Mouse (Mus musculus) lung, embryonic 14.5 days (tissue): ENCODE measurements around the gene Nmnat2. TPM values are rescaled to one million over a fixed set of nuclear protein-coding genes. Genes with fewer than 3 reads are reported as not detected.
A peak's percentile ranks its signal among the peaks of the same experiment; 100 is the strongest.

Experiments used
- ATAC-seq: fragments of 200-750 bp; cut with Nextera tagmentation; 2 replicates; pipeline ENCODE4 v1.8.0; 2017; ENCODE audit warnings: mild to moderate bottlenecking, moderate TSS enrichment, moderate library complexity; ENCODE audit not compliant: insufficient read depth
- DNase-seq: peaks from one replicate; pipeline ENCODE4 v3.0.0-alpha.2; 2015
- H3K27ac ChIP-seq: fragments of 300-500 bp; sonication (generic); 2 replicates; pipeline ENCODE4 v1.5.1; 2014; ENCODE audit warnings: low read depth, mild to moderate bottlenecking, moderate library complexity
- H3K27me3 ChIP-seq: fragments of 300-500 bp; sonication (generic); 2 replicates; pipeline ENCODE4 v1.6.1; 2014; ENCODE audit warnings: low read length, control low read depth; ENCODE audit not compliant: insufficient read depth
- H3K36me3 ChIP-seq: fragments of 300-500 bp; sonication (generic); 2 replicates; pipeline ENCODE4 v1.6.1; 2014; ENCODE audit warnings: control low read depth; ENCODE audit not compliant: insufficient read depth
- H3K4me1 ChIP-seq: fragments of 300-500 bp; sonication (generic); 2 replicates; pipeline ENCODE4 v1.6.1; 2014; ENCODE audit warnings: antibody characterized with exemption, control low read depth; ENCODE audit not compliant: insufficient read depth
- H3K4me2 ChIP-seq: fragments of 300-500 bp; sonication (generic); 2 replicates; pipeline ENCODE4 v1.6.1; 2014; ENCODE audit warnings: mild to moderate bottlenecking
- H3K4me3 ChIP-seq: fragments of 300-500 bp; sonication (generic); 2 replicates; pipeline ENCODE4 v1.5.1; 2014; ENCODE audit warnings: low read depth, low read length
- H3K9ac ChIP-seq: fragments of 300-500 bp; sonication (generic); 2 replicates; pipeline ENCODE4 v1.6.1; 2014
- H3K9me3 ChIP-seq: fragments of 300-500 bp; sonication (generic); 2 replicates; pipeline ENCODE4 v1.6.1; 2016; ENCODE audit warnings: low read depth, low read length, control low read depth
- CTCF ChIP-seq: IDR thresholded peaks from 2 replicates; pipeline ENCODE4 v1.5.1; 2016; ENCODE audit warnings: antibody characterized with exemption, low read depth
- WGBS: fragments of 180-500 bp; shearing (Covaris S2); extraction: QIAGEN DNeasy Blood & Tissue Kit; methylation state at CpG from one replicate; pipeline ENCODE4 v1.1.7; 2014; 5-methylcytosine and 5-hydroxymethylcytosine counted together
- polyA plus RNA-seq: library from polyadenylated mRNA; unstranded; fragments of >200 nt; fragmentation: Nextera tagmentation; extraction: Ambion mirVana; gene quantifications from 2 replicates; pipeline ENCODE4 v1.2.1, GENCODE M21; 2014

The Nmnat2 gene
- polyA plus RNA-seq, 1 experiment from 2014 or later, result 3.6 TPM

DNA sequence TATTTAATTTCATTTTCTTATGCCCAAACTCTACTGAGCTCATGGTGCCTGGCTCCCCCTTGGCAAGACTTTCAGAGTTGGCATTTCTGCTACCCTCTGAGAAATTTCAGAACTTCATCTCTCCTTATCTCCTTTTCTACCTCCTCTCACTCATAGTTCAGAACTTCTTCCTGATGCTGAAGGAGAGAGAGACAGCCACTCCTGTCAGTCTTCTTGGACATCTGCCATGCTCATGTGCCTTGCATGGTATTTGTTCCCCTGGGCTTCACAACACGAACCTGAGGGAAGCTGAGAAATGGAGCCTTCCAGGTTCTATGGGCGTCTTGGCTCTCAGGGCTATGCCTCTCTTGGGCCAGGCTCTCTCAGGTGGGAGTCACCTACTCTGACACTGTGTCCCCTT, 87.5 kb downstream of the Nmnat2 start:
- no peaks in the 10 kb centered on the region for H3K27me3 ChIP-seq
- H3K9me3 ChIP-seq, result no peaks in the 10 kb centered on the region; the same call in 1 of the 2 replicates
- no peak overlapping the region for H3K27ac ChIP-seq
- H3K4me2 ChIP-seq, result no peak overlapping the region
- DNase-seq (no peak), ATAC-seq (no peak)
- no peak overlapping the region for H3K9ac ChIP-seq
- H3K36me3 ChIP-seq, result no peaks in the 10 kb centered on the region
- 62% methylated on average over 2 of the region's 2 CpGs for WGBS
- no peak overlapping the region for H3K4me3 ChIP-seq
- no peak for TF ChIP-seq CTCF
- peaks cover 12% of the 10 kb centered on the region for H3K4me1 ChIP-seq

DNA sequence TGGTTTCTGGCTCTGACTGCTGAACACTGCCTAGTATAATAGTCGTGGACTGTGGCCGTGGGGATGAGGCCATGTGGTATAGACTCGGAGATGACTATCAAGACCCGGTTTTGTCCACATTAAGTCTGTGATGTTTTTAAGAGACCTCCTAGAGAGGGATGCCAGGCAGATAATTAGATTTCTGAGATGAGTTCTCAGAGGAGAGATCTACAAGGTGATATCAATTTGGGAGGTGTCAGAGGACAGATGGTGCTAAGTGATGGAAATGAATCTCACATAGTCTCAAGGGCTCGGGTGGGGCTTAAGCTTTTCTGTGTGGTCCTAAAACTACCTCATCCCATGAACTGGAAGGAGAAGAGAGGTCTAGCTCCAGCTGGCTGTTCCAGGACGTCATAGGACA, 88.5 kb downstream of the Nmnat2 start:
- ATAC-seq (no peak), DNase-seq (no peak)
- H3K36me3 ChIP-seq, result no peaks in the 10 kb centered on the region
- no peaks in the 10 kb centered on the region; the same call in 1 of the 2 replicates for H3K9me3 ChIP-seq
- TF ChIP-seq CTCF, result no peak
- WGBS, result 46% methylated on average over 6 of the region's 6 CpGs
- no peak overlapping the region for H3K4me2 ChIP-seq
- no peak overlapping the region for H3K4me3 ChIP-seq
- H3K27me3 ChIP-seq, result no peaks in the 10 kb centered on the region
- H3K4me1 ChIP-seq, result peaks cover 18% of the 10 kb centered on the region
- no peak overlapping the region for H3K9ac ChIP-seq
- H3K27ac ChIP-seq, result no peak overlapping the region

DNA sequence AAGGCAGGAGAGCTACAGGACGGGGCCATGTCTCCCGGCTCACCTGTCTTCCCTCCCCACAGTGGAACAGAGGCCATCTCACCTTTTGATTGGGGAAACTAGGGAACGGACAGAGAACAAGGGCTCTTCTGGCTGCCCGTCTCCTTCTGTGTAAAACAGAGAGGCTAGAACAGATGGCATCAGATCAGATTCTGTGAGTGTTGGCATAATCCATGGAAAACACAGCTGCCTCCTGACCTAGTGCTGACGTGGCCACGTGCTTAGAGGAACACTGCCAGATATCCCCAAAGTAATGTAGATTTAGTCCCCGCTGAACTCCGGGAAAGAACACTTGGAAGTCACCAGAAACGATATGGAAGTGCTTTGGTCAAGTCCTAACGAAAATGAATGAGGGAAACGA, 90.6 kb downstream of the Nmnat2 start:
- ATAC-seq, result no peak
- peaks cover 23% of the 10 kb centered on the region for H3K4me1 ChIP-seq
- H3K9me3 ChIP-seq, result no peaks in the 10 kb centered on the region
- no peaks in the 10 kb centered on the region for H3K27me3 ChIP-seq
- TF ChIP-seq CTCF, result no peak
- DNase-seq, result peak; percentile 35
- no peak overlapping the region for H3K4me3 ChIP-seq
- H3K4me2 ChIP-seq, result no peak overlapping the region
- H3K36me3 ChIP-seq, result no peaks in the 10 kb centered on the region
- H3K9ac ChIP-seq, result no peak overlapping the region
- 62% methylated on average over 11 of the region's 11 CpGs for WGBS
- H3K27ac ChIP-seq, result no peak overlapping the region

DNA sequence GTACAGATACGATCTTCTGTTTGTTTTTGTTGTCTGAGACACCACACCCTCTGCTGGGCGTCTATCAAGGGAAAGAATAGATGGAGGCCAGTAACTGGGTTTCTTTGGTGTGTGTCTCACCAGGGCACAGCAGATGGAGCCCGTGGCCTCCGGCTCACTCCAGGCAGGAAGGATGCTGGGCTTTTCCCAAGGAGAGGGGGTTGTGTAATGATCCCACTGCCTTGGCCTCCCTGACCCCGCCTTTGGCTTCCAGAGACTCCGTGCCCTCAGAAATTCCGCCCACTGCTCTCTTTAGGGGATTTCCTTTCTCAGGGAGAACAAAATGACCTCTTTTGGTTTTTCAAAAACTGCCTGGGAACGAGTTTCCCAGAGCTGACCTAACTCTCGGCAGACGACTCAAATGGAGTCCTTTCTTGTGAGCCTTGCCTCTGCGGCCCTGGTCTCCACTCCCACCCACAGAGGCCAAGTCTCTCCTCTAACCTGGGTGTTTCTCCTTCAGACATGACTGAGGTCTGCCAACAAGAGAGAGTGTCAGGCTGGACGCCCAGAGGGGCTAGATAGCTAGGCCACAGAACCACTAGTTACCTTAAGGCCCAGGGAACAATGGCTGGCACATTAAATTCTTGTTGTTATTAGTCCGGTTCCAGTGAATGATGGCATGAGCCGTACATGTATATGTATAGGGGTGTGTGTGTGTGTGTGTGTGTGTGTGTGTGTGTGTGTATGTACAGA, 93.5 kb downstream of the Nmnat2 start:
- peaks cover 17% of the 10 kb centered on the region for H3K4me1 ChIP-seq
- H3K36me3 ChIP-seq, result no peaks in the 10 kb centered on the region
- H3K9ac ChIP-seq, result no peak overlapping the region
- no peak overlapping the region for H3K4me2 ChIP-seq
- 28% methylated on average over 14 of the region's 14 CpGs for WGBS
- DNase-seq (peak; percentile 79), ATAC-seq (peak; percentile 83)
- H3K27ac ChIP-seq, result peak overlapping the region; percentile 67
- H3K9me3 ChIP-seq, result no peaks in the 10 kb centered on the region
- no peaks in the 10 kb centered on the region for H3K27me3 ChIP-seq
- H3K4me3 ChIP-seq, result no peak overlapping the region
- peak; percentile 70 for TF ChIP-seq CTCF

DNA sequence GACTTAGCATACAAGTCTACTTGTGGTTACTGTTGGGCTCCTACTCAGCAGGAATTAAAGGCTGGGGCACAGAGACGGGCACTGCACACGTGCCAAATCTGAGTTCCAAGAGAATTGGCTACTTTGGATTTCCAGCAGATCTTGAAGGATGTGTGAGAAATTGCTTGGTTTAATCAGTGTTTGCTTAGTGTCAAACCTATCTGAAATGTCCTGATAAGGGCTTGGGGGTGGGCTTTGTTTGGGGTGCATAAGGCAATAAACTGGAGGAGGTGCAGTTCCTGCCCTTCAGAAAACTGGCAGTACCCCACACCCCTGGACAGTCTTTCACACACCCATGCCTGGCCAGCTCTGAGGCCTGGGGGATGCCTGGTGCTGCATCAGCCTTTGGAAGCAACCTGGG, 94.7 kb downstream of the Nmnat2 start:
- Histone ChIP-seq H3K9me3 (no peaks in the 10 kb centered on the region), H3K4me2 (no peak overlapping the region), H3K4me3 (no peak overlapping the region), H3K36me3 (no peaks in the 10 kb centered on the region), H3K9ac (no peak overlapping the region), H3K4me1 (peaks cover 19% of the 10 kb centered on the region), H3K27me3 (no peaks in the 10 kb centered on the region), H3K27ac (no peak overlapping the region)
- TF ChIP-seq CTCF, result no peak
- ATAC-seq (no peak), DNase-seq (no peak)
- 32% methylated on average over 2 of the region's 2 CpGs for WGBS

DNA sequence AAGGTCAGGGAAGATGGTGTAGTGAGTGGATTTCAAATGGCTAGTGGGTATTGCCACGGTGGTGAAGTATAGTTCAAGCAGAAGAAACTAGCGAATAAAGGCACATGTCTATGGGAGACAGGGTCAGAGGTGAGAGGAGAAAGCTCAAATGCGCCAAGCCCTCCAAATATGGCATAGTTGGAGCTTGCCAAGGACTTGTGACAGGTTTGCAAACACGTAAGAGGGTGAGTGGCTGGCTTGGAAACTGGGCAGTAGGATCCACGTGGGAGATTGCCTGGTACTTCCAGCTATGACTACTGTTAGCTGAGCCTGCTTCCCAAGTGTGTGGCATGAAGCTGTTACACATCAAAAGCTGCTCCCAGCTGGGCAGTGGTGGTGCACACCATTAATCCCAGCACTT, 96.7 kb downstream of the Nmnat2 start:
- Histone ChIP-seq H3K4me2 (no peak overlapping the region), H3K9me3 (no peaks in the 10 kb centered on the region), H3K9ac (no peak overlapping the region), H3K4me3 (no peak overlapping the region), H3K27me3 (no peaks in the 10 kb centered on the region), H3K36me3 (no peaks in the 10 kb centered on the region), H3K4me1 (peaks cover 19% of the 10 kb centered on the region), H3K27ac (no peak overlapping the region)
- no peak for ATAC-seq
- no peak for TF ChIP-seq CTCF
- whole genome bisulfite sequencing, result 64% methylated on average over 5 of the region's 5 CpGs
- no peak for DNase-seq

DNA sequence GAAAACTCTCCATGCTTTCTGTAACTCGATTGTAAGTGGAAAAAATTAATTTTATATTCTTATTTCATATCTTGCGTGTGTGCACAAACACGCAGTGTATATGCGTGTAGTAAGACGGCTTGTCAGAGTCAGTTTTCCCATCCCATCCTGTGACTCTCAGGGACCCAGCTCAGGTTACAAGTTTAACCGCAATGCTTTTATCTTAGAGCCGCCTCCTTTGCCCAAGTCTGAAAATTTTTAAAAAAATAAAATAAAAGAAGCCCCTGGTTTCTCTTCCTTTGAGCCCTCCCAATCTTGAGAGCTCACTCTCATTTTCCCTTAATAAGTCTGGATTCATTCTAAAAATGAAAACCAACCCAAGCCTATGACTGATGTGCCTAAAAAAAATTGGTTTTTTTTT, 98.8 kb downstream of the Nmnat2 start:
- no peak for ATAC-seq
- H3K4me2 ChIP-seq, result no peak overlapping the region
- WGBS, result 15% methylated on average over 7 of the region's 7 CpGs

More for the DNA sequence above, 98.8 kb downstream of the Nmnat2 start:
- Histone ChIP-seq H3K4me3 (no peak overlapping the region), H3K9me3 (no peaks in the 10 kb centered on the region), H3K27me3 (no peaks in the 10 kb centered on the region), H3K9ac (no peak overlapping the region), H3K36me3 (no peaks in the 10 kb centered on the region), H3K4me1 (peaks cover 10% of the 10 kb centered on the region), H3K27ac (0 out of 2 replicates have a peak overlapping the region, but pooled peaks have one; percentile 37)
- DNase-seq, result peak; percentile 58
- no peak for TF ChIP-seq CTCF
